Comparison of ENCODE assay signal across 9 mouse cellular contexts in genomic region chr8:117471174-117471573, GRCm38 (mm10). TPM values are rescaled to one million over a fixed set of nuclear protein-coding genes. Genes with fewer than 3 reads are reported as not detected.
A peak's percentile ranks its signal among the peaks of the same experiment; 100 is the strongest.
DNase-seq lines count a peak whose midpoint lies in the region; ATAC-seq and TF ChIP-seq lines count a peak whose summit lies in the region.
"Had no signal": no experiment of that assay in that cellular context is flagged by ENCODE, and none has a peak within 500 bp of the region (broad histone marks: within the 10 kb centered on the region; RNA-seq: fewer than 3 reads in every experiment).

No protein-coding gene starts in this region.

- H3K27me3 ChIP-seq in hindbrain, postnatal 0 days (ENCODE audit: insufficient read depth, low read length) = no peaks in the 10 kb centered on the region
- H3K27me3 ChIP-seq in midbrain, embryonic 11.5 days (ENCODE audit: control insufficient read depth, insufficient read depth, low read length) = no peaks in the 10 kb centered on the region

- no peaks in the 10 kb centered on the region for H3K9me3 ChIP-seq in hindbrain, postnatal 0 days (ENCODE audit: low read length)
- no peaks in the 10 kb centered on the region for H3K9me3 ChIP-seq in midbrain, embryonic 11.5 days (ENCODE audit: control insufficient read depth, low read length)

- no peak overlapping the region for H3K9ac ChIP-seq in hindbrain, postnatal 0 days (replicated peaks; ENCODE audit: low read length)
- no peak overlapping the region; the same call in 1 of the 2 replicates for H3K9ac ChIP-seq in midbrain, embryonic 11.5 days (ENCODE audit: low read length)

- no peak overlapping the region for H3K4me2 ChIP-seq in hindbrain, postnatal 0 days (ENCODE audit: low read depth, low read length)
- H3K4me2 ChIP-seq in midbrain, embryonic 11.5 days = no peak overlapping the region

- 20% methylated on average over 3 of the region's 3 CpGs for WGBS in hindbrain, postnatal 0 days
- 18% methylated on average over 3 of the region's 3 CpGs for WGBS in midbrain, embryonic 11.5 days

- peak; percentile 52 to 85 for DNase-seq in heart, adult 18-20 months
- DNase-seq in heart, adult 11 months = no peak
- peak; percentile 15 for DNase-seq in cerebellum, adult 11-12 months
- DNase-seq in forelimb bud, embryonic 11.5 days (ENCODE audit: low read depth, low spot score) = peak; percentile 71
- peak; percentile 73 for DNase-seq in hindbrain, postnatal 0 days (ENCODE audit: low spot score)
- DNase-seq in left cerebral cortex, postnatal 25 days (ENCODE audit: low spot score in 2 of 2) = peak; percentile 72 to 81
- peak; percentile 98 for DNase-seq in midbrain, embryonic 11.5 days (ENCODE audit: low spot score, missing footprints)
- DNase-seq in spleen, adult 12 weeks (ENCODE audit: low spot score) = peak; percentile 49

- intact Hi-C loops in left cerebral cortex, postnatal 25 days (cut with DNase I) = loop anchor here (10.0 kb wide), 2 partner anchors 486 to 526 kb away; partner anchors contain the start of gene Atmin

- TF ChIP-seq CTCF in hindbrain, postnatal 0 days (IDR thresholded peaks at IDR 0.05; ENCODE audit: low read depth) = peak; percentile 83

- H3K4me1 ChIP-seq in hindbrain, postnatal 0 days (ENCODE audit: insufficient read depth, low read length) = peaks cover 7% of the 10 kb centered on the region
- H3K4me1 ChIP-seq in midbrain, embryonic 11.5 days (ENCODE audit: control insufficient read depth, insufficient read depth, low read length) = peaks cover 7% of the 10 kb centered on the region; the same call in 1 of the 2 replicates

- ATAC-seq in hindbrain, postnatal 0 days = peak; percentile 18; the same call in 1 of the 2 replicates
- no peak for ATAC-seq in midbrain, embryonic 11.5 days (ENCODE audit: low FRiP score)

- H3K4me3 ChIP-seq in hindbrain, postnatal 0 days (ENCODE audit: low read length) = no peak overlapping the region
- no peak overlapping the region for H3K4me3 ChIP-seq in midbrain, embryonic 11.5 days (ENCODE audit: low read depth, low read length)

- H3K36me3 ChIP-seq in hindbrain, postnatal 0 days (ENCODE audit: insufficient read depth, low read length) = no peaks in the 10 kb centered on the region
- H3K36me3 ChIP-seq in midbrain, embryonic 11.5 days (ENCODE audit: control insufficient read depth, insufficient read depth, low read length) = no peaks in the 10 kb centered on the region

- H3K27ac ChIP-seq in hindbrain, postnatal 0 days = peak overlapping the region; percentile 82; the same call in 1 of the 2 replicates
- no peak overlapping the region; the same call in 1 of the 2 replicates for H3K27ac ChIP-seq in midbrain, embryonic 11.5 days (ENCODE audit: low read depth, low read length)
- H3K27ac ChIP-seq: macrophage had no signal

RNA-seq across cellular contexts. Expression of gene Plcg2, which starts 26.9 kb away (rescaled TPM):
- 1 to 10 TPM; 7.6 to 8.5 TPM for total RNA-seq in heart, adult 18-20 months (2021)
- total RNA-seq in hindbrain, postnatal 0 days (2014; rRNA removed) = 2.5 and 3.6 TPM in 2 replicates
- 1.5 and 1.6 TPM in 2 replicates for polyA plus RNA-seq in hindbrain, postnatal 0 days (2015; fragmentation: Nextera tagmentation; extraction: Ambion mirVana)
- total RNA-seq in left cerebral cortex, postnatal 25 days (2021) = 1 to 10 TPM; 2.2 to 2.9 TPM
- polyA plus RNA-seq in midbrain, embryonic 11.5 days (2014; fragmentation: Nextera tagmentation; extraction: Ambion mirVana) = 2.2 and 2.3 TPM in 2 replicates
